Mouse (Mus musculus) CH12.LX (cell line): Measurements from ENCODE around the gene Ncoa6. TPM values are rescaled to one million over a fixed set of nuclear protein-coding genes. Genes with fewer than 3 reads are reported as not detected.
A peak's percentile ranks its signal among the peaks of the same experiment; 100 is the strongest.

Source experiments
- DNase-seq: peaks from one replicate; pipeline ENCODE4 v3.0.0-alpha.2; 2013; ENCODE audit errors: extremely low read depth
- H3K27ac ChIP-seq: 2 replicates; pipeline ENCODE4 v1.5.1; 2012; ENCODE audit warnings: low read depth, mild to moderate bottlenecking, control low read depth, moderate library complexity; ENCODE audit not compliant: insufficient read depth
- H3K27me3 ChIP-seq: replicated peaks from 2 replicates; pipeline ENCODE3; 2012; ENCODE audit warnings: inconsistent platforms
- H3K36me3 ChIP-seq, 2 experiments: replicated peaks in 1 of 2; 2 replicates each; pipeline versions ENCODE3 to v1.6.1; 2012; ENCODE audit warnings: inconsistent platforms in 1 of 2, low read length in 1 of 2, mild to moderate bottlenecking in 1 of 2, mixed read lengths in 1 of 2, moderate library complexity in 1 of 2; ENCODE audit not compliant: control insufficient read depth in 1 of 2, insufficient read depth in 1 of 2
- H3K4me1 ChIP-seq, 2 experiments: 2 replicates each; pipeline ENCODE4 v1.6.1; 2012; ENCODE audit warnings: inconsistent platforms in 1 of 2, moderate library complexity in 1 of 2; ENCODE audit not compliant: insufficient read depth in 2 of 2, control insufficient read depth in 1 of 2
- H3K4me2 ChIP-seq: 2 replicates; pipeline ENCODE4 v1.6.1; 2012; ENCODE audit warnings: low read depth, mild to moderate bottlenecking, control low read depth; ENCODE audit not compliant: poor library complexity, insufficient read depth, severe bottlenecking
- H3K4me3 ChIP-seq, 3 experiments: fragments of 150-350 bp in 1 of 3; sonication (generic) in 1 of 3; replicated peaks in 1 of 3; 2 replicates each; pipeline versions ENCODE3 to v1.5.1; 2011 to 2012; ENCODE audit warnings: low read depth in 2 of 3, low read length in 2 of 3, mild to moderate bottlenecking in 2 of 3, moderate library complexity in 2 of 3, control low read depth in 1 of 3, improper control_type of control experiment in 1 of 3, inconsistent platforms in 1 of 3, mixed read lengths in 1 of 3; ENCODE audit not compliant: poor library complexity in 1 of 3
- H3K79me2 ChIP-seq: replicated peaks from 2 replicates; pipeline ENCODE4 v1.6.1; 2012; ENCODE audit warnings: mild to moderate bottlenecking, moderate library complexity; ENCODE audit not compliant: control insufficient read depth, poor library complexity, insufficient read depth, severe bottlenecking; ENCODE audit errors: extremely low read depth
- H3K9ac ChIP-seq: 2 replicates; pipeline ENCODE4 v1.6.1; 2012; ENCODE audit warnings: low read depth, mild to moderate bottlenecking, control low read depth, moderate library complexity; ENCODE audit not compliant: insufficient read depth
- H3K9me3 ChIP-seq: replicated peaks from 2 replicates; pipeline ENCODE3; 2012; ENCODE audit warnings: low read length, inconsistent platforms, mixed read lengths
- CHD2 ChIP-seq: IDR thresholded peaks from 2 replicates; pipeline ENCODE4 v1.6.1; 2011; ENCODE audit warnings: low read length, improper control_type of control experiment
- CTCF ChIP-seq, 2 experiments: IDR thresholded peaks in 1 of 2; conservative IDR thresholded peaks in 1 of 2; 2 replicates each; pipeline ENCODE4 v1.5.1; 2011 to 2012; ENCODE audit warnings: low read depth in 2 of 2, low read length in 2 of 2, improper control_type of control experiment in 1 of 2, inconsistent platforms in 1 of 2, mild to moderate bottlenecking in 1 of 2, moderate library complexity in 1 of 2
- EP300 ChIP-seq: IDR thresholded peaks from 2 replicates; pipeline ENCODE4 v1.6.1; 2011; ENCODE audit warnings: low read length, improper control_type of control experiment
- ETS1 ChIP-seq: conservative IDR thresholded peaks from 2 replicates; pipeline ENCODE4 v1.6.1; 2012; ENCODE audit warnings: low read depth, mild to moderate bottlenecking, inconsistent platforms, low read length, improper control_type of control experiment, moderate library complexity
- MAFK ChIP-seq: IDR thresholded peaks from 2 replicates; pipeline ENCODE4 v1.6.1; 2011; ENCODE audit warnings: low read length, improper control_type of control experiment; ENCODE audit not compliant: insufficient replicate concordance
- MAX ChIP-seq: IDR thresholded peaks from 2 replicates; pipeline ENCODE4 v1.6.1; 2011; ENCODE audit warnings: low read length, improper control_type of control experiment
- MYC ChIP-seq: IDR thresholded peaks from 2 replicates; pipeline ENCODE4 v1.6.1; 2011; ENCODE audit warnings: low read depth, mild to moderate bottlenecking, improper control_type of control experiment, low read length
- NRF1 ChIP-seq: IDR thresholded peaks from 2 replicates; pipeline ENCODE4 v1.6.1; 2014; ENCODE audit warnings: low read depth, mild to moderate bottlenecking, inconsistent platforms, low read length, improper control_type of control experiment, moderate library complexity
- RCOR1 ChIP-seq: conservative IDR thresholded peaks from 2 replicates; pipeline ENCODE4 v1.6.1; 2012; ENCODE audit warnings: low read depth, mild to moderate bottlenecking, inconsistent platforms, low read length, improper control_type of control experiment
- ZNF384 ChIP-seq: IDR thresholded peaks from 2 replicates; pipeline ENCODE4 v1.6.1; 2012; ENCODE audit warnings: low read depth, low read length, improper control_type of control experiment, inconsistent platforms
- dilution Hi-C: fragments of 300-500 bp; cut with MboI; formaldehyde crosslinking; loops from 2 replicates; pipeline ENCODE4 v1.14.3; 2020; ENCODE audit warnings: low sequenced_read_pairs; ENCODE audit not compliant: extremely low pct_unique_long_range_greater_than_20kb, extremely low pct_ligation_motif_present
- in situ Hi-C: fragments of 300-500 bp; cut with MboI; formaldehyde crosslinking; loops from 3 replicates; pipeline ENCODE4 v1.14.3; 2019; ENCODE audit warnings: low sequenced_read_pairs, low pct_ligation_motif_present, low pct_unique_long_range_greater_than_20kb, mixed read lengths
- polyA plus RNA-seq: library from polyadenylated mRNA; unstranded; fragments of >175 nt; gene quantifications from 2 replicates; pipeline ENCODE4 v1.2.1, GENCODE M21; 2012; ENCODE audit warnings: low read depth; ENCODE audit not compliant: insufficient read length
- total RNA-seq, 2 experiments: library from RNA; depleted of rRNA; stranded (reverse); fragments of 300-350 nt in 1 of 2; fragments of >200 nt in 1 of 2; gene quantifications; 2 replicates each; pipeline ENCODE4 v1.2.3; 2012 to 2014

Ncoa6 gene
- total and polyA plus RNA-seq, 3 experiments, result 5.4 to 20.6 (median 5.9) TPM

DNA sequence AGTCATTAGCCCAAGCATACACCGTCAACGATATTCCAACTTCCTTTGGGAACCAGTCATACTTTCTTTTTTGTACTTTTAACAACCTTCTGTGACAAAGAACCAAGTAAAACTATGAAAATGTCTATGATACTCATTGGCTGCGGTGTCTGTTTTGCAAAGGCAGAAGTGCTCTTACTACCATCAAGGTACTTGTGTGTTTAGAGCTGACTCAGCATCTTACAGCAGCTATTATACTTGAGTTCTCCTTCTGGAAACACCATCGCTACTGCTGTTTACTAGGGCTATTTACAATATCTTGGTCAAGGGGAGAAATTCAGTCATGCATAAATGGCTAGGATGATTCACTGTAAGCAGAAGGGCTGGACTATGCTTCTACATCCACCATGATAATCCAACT, 71.8 kb downstream of the Ncoa6 start:
- Histone ChIP-seq H3K79me2 (no peaks in the 10 kb centered on the region), H3K4me3 (no peak overlapping the region), H3K27me3 (no peaks in the 10 kb centered on the region), H3K36me3 (peaks cover 20 to 48% of the 10 kb centered on the region in 2 experiments), H3K9ac (peak overlapping the region; percentile 30; the same call in 1 of the 2 replicates), H3K4me2 (0 out of 2 replicates have a peak overlapping the region, but pooled peaks have one; percentile 7), H3K4me1 (peaks cover 17 to 46% of the 10 kb centered on the region in 2 experiments), H3K27ac (peak overlapping the region; percentile 75), H3K9me3 (no peaks in the 10 kb centered on the region)
- no peak for DNase-seq
- dilution Hi-C loops (no loop called here), in situ Hi-C loops (no loop called here)
- TF ChIP-seq MAFK, result peak; percentile 99
- TF ChIP-seq MAX, result no peak

DNA sequence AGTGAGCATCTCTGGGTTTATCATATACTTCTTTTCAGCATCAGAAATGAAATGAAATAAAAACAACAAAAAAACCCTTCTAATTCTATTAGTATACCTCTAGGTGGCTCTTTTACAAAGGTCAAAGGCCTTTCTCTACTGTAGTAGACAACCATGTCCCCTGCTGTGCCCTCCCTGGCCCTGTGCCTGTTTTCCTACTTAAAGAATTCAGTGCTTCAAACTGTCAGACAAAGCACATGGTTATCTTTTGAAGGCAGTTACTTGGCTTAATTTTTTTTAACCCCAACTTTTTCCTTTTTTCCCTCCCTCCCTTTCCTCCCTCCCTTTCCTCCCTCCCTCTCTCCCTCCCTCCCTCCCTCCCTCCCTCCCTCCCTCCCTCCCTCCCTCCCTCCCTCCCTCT, 73.4 kb downstream of the Ncoa6 start:
- no peak overlapping the region for H3K27ac ChIP-seq
- peaks cover 14 to 38% of the 10 kb centered on the region in 2 experiments for H3K4me1 ChIP-seq
- H3K4me3 ChIP-seq, result no peak overlapping the region
- TF ChIP-seq EP300 (no peak), ETS1 (no peak), CHD2 (no peak)
- peaks cover 13 to 37% of the 10 kb centered on the region in 2 experiments for H3K36me3 ChIP-seq
- no peaks in the 10 kb centered on the region for H3K79me2 ChIP-seq
- H3K4me2 ChIP-seq, result no peak overlapping the region
- no peaks in the 10 kb centered on the region for H3K9me3 ChIP-seq
- no peak for DNase-seq
- no peak overlapping the region for H3K9ac ChIP-seq
- dilution Hi-C loops, result no loop called here
- no peaks in the 10 kb centered on the region for H3K27me3 ChIP-seq
- in situ Hi-C loops, result no loop called here

DNA sequence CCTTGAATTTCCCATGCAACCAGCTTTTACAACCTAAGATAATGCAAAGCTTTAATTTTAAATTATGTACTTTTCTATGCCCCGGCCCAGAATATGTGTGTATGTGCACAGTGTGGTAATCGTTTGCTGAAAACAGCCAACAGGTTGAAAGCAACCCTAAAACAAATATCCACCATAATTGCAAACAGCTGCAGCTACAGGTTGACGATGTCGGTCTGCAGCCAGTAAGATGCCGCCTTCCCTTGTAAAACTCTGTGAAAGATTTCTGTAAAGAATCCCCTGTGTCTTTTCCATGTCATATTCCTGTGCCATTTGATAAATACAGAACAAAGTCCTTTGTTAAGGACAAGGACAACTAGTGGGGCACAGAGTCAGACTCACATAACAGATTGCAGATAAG, 79.1 kb downstream of the Ncoa6 start:
- Histone ChIP-seq H3K27me3 (no peaks in the 10 kb centered on the region), H3K27ac (no peak overlapping the region), H3K9me3 (no peaks in the 10 kb centered on the region), H3K4me2 (no peak overlapping the region), H3K4me3 (no peak overlapping the region), H3K79me2 (no peaks in the 10 kb centered on the region), H3K36me3 (peaks cover 16 to 52% of the 10 kb centered on the region in 2 experiments), H3K4me1 (no peaks in the 10 kb centered on the region), H3K9ac (no peak overlapping the region)
- DNase-seq, result no peak
- TF ChIP-seq ZNF384, result no peak
- no peak for TF ChIP-seq MYC
- TF ChIP-seq RCOR1, result no peak
- TF ChIP-seq NRF1, result no peak
- no peak for TF ChIP-seq CTCF (conservative IDR thresholded peaks at IDR 0.05 in 1 of 2, IDR thresholded peaks at IDR 0.05 in 1 of 2; ENCODE audit: low read depth in 2 of 2, low read length in 2 of 2)
- dilution Hi-C loops (no loop called here), in situ Hi-C loops (loop anchor here (25.0 kb wide), 1 partner anchor 307 kb away; no protein-coding TSS in a partner anchor)
